Mouse (Mus musculus) liver, adult 2 months (tissue): ENCODE measurements at regions not wholly inside any gene's neighbourhood (a gene's known extent, or its start where the extent isn't known, plus 50 kb on each side); places are given as distances from the start of the nearest gene placed in this dataset.

Source experiments
- DNase-seq: peaks from one replicate; pipeline ENCODE4 v3.0.0-alpha.2; 2011; ENCODE audit warnings: low read depth, low spot score; ENCODE audit errors: extremely low read depth
- H3K27ac ChIP-seq: fragments of 200-500 bp; replicated peaks from 2 replicates; pipeline ENCODE4 v1.5.1; 2012; ENCODE audit warnings: low read depth, mild to moderate bottlenecking, control low read depth, inconsistent platforms, low read length; ENCODE audit not compliant: insufficient read depth
- H3K27me3 ChIP-seq: fragments of 200-500 bp; 2 replicates; pipeline ENCODE4 v1.6.1; 2012; ENCODE audit warnings: mild to moderate bottlenecking, moderate library complexity, low read length, inconsistent platforms; ENCODE audit not compliant: control insufficient read depth, insufficient read depth
- H3K36me3 ChIP-seq: fragments of 200-500 bp; 2 replicates; pipeline ENCODE4 v1.6.1; 2012; ENCODE audit warnings: low read length, inconsistent platforms; ENCODE audit not compliant: control insufficient read depth, insufficient read depth
- H3K4me1 ChIP-seq: fragments of 200-500 bp; 2 replicates; pipeline ENCODE4 v1.6.1; 2011; ENCODE audit warnings: low read length; ENCODE audit not compliant: control insufficient read depth, insufficient read depth
- H3K4me3 ChIP-seq: fragments of 200-500 bp; 2 replicates; pipeline ENCODE4 v1.5.1; 2011; ENCODE audit warnings: low read depth, mild to moderate bottlenecking, control low read depth, low read length, moderate library complexity; ENCODE audit not compliant: insufficient read depth
- H3K79me2 ChIP-seq: fragments of 200-500 bp; 2 replicates; pipeline ENCODE4 v1.6.1; 2012; ENCODE audit warnings: inconsistent platforms, mild to moderate bottlenecking, low read length, moderate library complexity; ENCODE audit not compliant: control insufficient read depth, insufficient read depth
- H3K9ac ChIP-seq: fragments of 200-500 bp; 2 replicates; pipeline ENCODE4 v1.6.1; 2012; ENCODE audit warnings: low read depth, mild to moderate bottlenecking, control low read depth, inconsistent platforms, low read length
- CTCF ChIP-seq: fragments of 200-500 bp; IDR thresholded peaks from 2 replicates; pipeline ENCODE4 v1.5.1; 2011; ENCODE audit warnings: low read depth, low read length, control low read depth
- POLR2A ChIP-seq: fragments of 200-500 bp; IDR thresholded peaks from 2 replicates; pipeline ENCODE4 v1.6.1; 2011; ENCODE audit warnings: low read length, control low read depth; ENCODE audit not compliant: insufficient read depth; ENCODE audit errors: extremely low read depth
- WGBS: fragments of 180-500 bp; shearing (Covaris S2); methylation state at CpG from one replicate; pipeline ENCODE4 v1.1.7; 2018; 5-methylcytosine and 5-hydroxymethylcytosine counted together

DNA sequence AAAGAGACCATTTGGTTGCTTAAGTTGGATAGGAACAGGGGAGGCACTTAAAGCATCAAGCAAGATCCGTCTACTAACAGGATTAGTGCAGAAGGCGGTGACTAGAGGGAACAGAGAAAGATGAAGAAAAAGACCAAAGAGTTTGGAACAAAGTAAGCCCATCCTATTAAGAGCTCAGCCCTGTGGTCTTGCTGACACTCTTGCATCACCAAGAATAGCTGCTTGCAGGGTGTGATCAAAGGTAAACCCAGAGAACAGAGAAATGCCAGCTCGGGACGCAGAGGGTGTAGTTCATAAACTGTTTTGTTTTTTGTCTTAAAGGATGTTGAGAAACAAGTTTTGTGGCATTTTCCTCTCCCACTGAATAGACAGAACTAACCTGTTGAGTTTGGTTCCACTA is 574.8 kb downstream of the Slc4a3 start:
- DNase-seq: no peak
- TF ChIP-seq POLR2A (no peak), CTCF (no peak)
- WGBS: 76% methylated on average over 4 of the region's 4 CpGs
- H3K4me3 ChIP-seq: no peak overlapping the region
- H3K79me2 ChIP-seq: no peaks in the 10 kb centered on the region
- H3K27me3 ChIP-seq: no peaks in the 10 kb centered on the region
- H3K27ac ChIP-seq: no peak overlapping the region
- no peaks in the 10 kb centered on the region for H3K36me3 ChIP-seq
- no peaks in the 10 kb centered on the region for H3K4me1 ChIP-seq
- H3K9ac ChIP-seq: no peak overlapping the region

DNA sequence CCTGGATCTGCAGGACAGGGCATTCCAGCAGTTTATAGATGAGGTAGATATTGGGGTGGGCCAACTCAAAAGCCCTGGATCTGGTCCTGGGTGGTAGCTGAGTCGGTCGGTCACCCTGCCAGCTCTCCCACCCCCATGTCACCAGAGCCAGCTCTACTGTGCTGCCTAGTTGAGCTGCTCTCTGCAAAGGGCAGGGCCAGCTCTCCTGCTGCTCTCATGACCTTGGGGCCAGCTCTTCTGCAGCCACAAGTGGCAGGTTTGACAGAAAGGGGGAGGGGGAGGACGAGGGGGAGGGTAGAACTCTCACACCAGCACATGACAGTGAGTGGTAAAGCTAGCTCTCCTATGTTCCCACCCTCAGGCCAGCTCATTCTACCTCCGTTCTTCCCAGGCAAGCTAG is 584.3 kb downstream of the Slc4a3 start:
- Histone ChIP-seq H3K4me3 (no peak overlapping the region), H3K4me1 (no peaks in the 10 kb centered on the region), H3K27me3 (no peaks in the 10 kb centered on the region), H3K27ac (no peak overlapping the region), H3K9ac (no peak overlapping the region), H3K36me3 (no peaks in the 10 kb centered on the region), H3K79me2 (no peaks in the 10 kb centered on the region)
- 45% methylated on average over 4 of the region's 4 CpGs for WGBS
- TF ChIP-seq CTCF (no peak), POLR2A (no peak)
- DNase-seq: no peak

DNA sequence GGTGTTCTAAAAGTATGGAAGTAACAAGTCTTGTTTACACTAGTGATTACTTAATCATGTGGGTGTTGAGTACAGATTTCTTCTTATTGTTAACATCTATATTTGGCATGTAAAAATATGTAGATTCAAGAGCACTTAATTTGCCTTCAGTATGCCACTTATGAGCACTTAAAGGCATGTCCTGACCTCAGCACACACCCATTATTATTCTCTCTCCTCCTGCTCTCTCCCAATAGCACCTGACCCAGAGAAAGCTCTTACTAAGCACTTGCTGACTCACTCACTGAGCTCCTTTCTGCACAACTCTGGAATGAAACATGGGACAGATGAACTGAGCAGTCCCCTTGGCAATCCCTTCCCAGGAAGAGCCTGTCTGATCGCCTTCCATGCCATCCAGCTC is 590.7 kb downstream of the Slc4a3 start:
- TF ChIP-seq CTCF (no peak), POLR2A (no peak)
- H3K36me3 ChIP-seq: no peaks in the 10 kb centered on the region
- WGBS: 86% methylated on average over 1 of the region's 1 CpGs
- H3K79me2 ChIP-seq: no peaks in the 10 kb centered on the region
- no peak overlapping the region for H3K4me3 ChIP-seq
- no peaks in the 10 kb centered on the region for H3K4me1 ChIP-seq
- no peak for DNase-seq
- no peak overlapping the region for H3K27ac ChIP-seq
- H3K9ac ChIP-seq: no peak overlapping the region
- no peaks in the 10 kb centered on the region for H3K27me3 ChIP-seq

DNA sequence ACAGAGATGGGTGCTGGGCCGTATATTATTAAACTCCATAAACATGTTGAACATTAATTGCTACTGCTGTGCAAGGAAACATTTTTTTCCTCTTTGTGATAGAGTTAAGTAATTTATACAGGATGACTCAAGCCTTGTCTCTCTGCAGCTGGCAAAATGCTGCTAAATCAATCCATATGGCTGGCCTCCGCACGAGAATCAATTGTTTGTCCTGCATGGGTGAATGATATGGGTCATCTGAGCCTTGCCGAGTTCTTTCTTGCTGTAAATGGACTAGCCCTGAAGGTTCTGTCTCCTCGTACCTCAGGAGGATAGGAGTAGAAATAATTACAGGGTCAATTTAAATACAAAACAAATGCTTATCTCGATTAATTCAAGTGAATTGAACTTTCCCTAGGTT is 591.6 kb downstream of the Slc4a3 start:
- Histone ChIP-seq H3K9ac (no peak overlapping the region), H3K79me2 (no peaks in the 10 kb centered on the region), H3K4me3 (no peak overlapping the region), H3K27ac (no peak overlapping the region), H3K36me3 (no peaks in the 10 kb centered on the region), H3K4me1 (no peaks in the 10 kb centered on the region), H3K27me3 (no peaks in the 10 kb centered on the region)
- no peak for DNase-seq
- TF ChIP-seq POLR2A: no peak
- no peak for TF ChIP-seq CTCF
- 81% methylated on average over 6 of the region's 6 CpGs for WGBS

DNA sequence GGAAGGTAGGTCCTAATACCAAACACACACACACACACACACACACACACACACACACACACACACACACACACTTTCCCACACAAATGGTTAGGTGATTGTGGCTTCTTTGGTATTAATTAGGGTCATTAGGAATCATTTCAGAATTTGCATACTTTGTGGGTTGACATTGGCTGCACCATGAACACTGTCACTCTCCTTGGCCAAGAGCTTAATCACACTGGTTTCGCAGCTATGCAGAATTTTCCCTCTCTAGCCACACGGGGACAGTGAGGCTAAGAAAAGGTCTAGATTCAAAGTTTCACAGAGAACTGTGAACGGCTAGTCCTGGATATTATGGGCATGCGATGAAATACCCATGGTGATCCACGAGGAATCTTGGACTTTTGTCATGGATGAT is 597.5 kb downstream of the Slc4a3 start:
- TF ChIP-seq POLR2A: no peak
- no peak for TF ChIP-seq CTCF
- 83% methylated on average over 5 of the region's 5 CpGs for WGBS
- H3K36me3 ChIP-seq: no peaks in the 10 kb centered on the region

DNA sequence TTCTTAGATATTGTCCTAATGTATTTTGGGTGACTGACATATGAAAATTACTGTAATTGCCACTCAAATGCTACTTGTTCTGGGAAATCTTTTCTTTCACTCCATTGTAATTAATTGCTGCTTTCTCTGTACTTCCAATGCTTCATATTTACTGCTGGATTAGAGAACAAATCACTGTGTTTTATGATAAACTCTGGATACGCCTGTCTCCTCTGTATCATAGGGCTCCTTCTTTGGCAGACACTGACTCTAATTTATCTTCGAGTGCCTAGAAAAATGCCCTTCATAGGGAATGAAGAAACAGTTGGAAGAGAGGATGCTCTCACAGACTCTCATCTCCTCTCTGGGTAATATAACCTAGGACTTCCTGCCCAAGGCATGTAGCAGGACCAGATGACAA is 602.9 kb downstream of the Slc4a3 start:
- Histone ChIP-seq H3K4me3 (no peak overlapping the region), H3K79me2 (no peaks in the 10 kb centered on the region), H3K9ac (no peak overlapping the region), H3K4me1 (no peaks in the 10 kb centered on the region), H3K27me3 (no peaks in the 10 kb centered on the region), H3K36me3 (no peaks in the 10 kb centered on the region), H3K27ac (no peak overlapping the region)
- WGBS: 79% methylated on average over 2 of the region's 2 CpGs
- DNase-seq: no peak
- no peak for TF ChIP-seq CTCF
- TF ChIP-seq POLR2A: no peak

More for the DNA sequence above, 597.5 kb downstream of the Slc4a3 start:
- H3K9ac ChIP-seq: no peak overlapping the region
- DNase-seq: no peak
- H3K4me1 ChIP-seq: no peaks in the 10 kb centered on the region
- H3K79me2 ChIP-seq: no peaks in the 10 kb centered on the region
- H3K27me3 ChIP-seq: no peaks in the 10 kb centered on the region
- H3K4me3 ChIP-seq: no peak overlapping the region
- H3K27ac ChIP-seq: no peak overlapping the region

DNA sequence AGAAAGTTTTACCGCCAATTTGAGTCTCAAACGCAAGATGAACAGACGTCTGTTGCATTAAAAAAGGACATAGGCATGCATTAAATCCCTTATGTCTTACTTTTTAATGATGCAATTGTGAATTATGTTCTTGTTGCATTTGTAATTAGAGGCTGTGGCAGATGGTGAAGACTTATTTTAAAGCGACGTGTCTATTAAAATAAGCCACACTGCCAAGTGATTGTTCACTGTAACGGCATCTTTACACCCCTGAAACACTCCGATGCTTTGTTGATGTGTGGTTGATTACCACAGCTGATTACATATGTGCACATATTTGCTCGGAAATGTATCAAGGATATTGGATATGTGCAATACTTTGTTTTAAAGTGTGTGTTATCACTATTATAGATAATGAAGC is 610.2 kb downstream of the Slc4a3 start:
- no peak overlapping the region for H3K9ac ChIP-seq
- H3K36me3 ChIP-seq: no peaks in the 10 kb centered on the region
- no peak overlapping the region for H3K4me3 ChIP-seq
- H3K4me1 ChIP-seq: no peaks in the 10 kb centered on the region
- no peak overlapping the region for H3K27ac ChIP-seq
- no peak for DNase-seq
- no peaks in the 10 kb centered on the region for H3K79me2 ChIP-seq
- TF ChIP-seq POLR2A (no peak), CTCF (no peak)
- WGBS: 77% methylated on average over 8 of the region's 8 CpGs
- no peaks in the 10 kb centered on the region for H3K27me3 ChIP-seq
